Mouse (Mus musculus) large intestine, adult 2 months (tissue): ENCODE results near the gene Ccnt2. TPM values are rescaled to one million over a fixed set of nuclear protein-coding genes. Genes with fewer than 3 reads are reported as not detected.

Experiments
- polyA plus RNA-seq: library from polyadenylated mRNA; depleted of rRNA; stranded (reverse); fragments of >200 nt; gene quantifications from 2 replicates; pipeline ENCODE4 v1.2.3, GENCODE M21; 2012; rRNA removed

Ccnt2 gene
- polyA plus RNA-seq, 1 experiment, result 8.4 TPM

Other genes starting within 250 kb of the Ccnt2 start
- 0.25 and 0.74 TPM in 2 replicates for gene Tmem163, start 94.6 kb upstream of the Ccnt2 start, polyA plus RNA-seq
- not detected in 2 replicates for gene Acmsd, start 44.8 kb upstream of the Ccnt2 start, polyA plus RNA-seq
- 0.06 and 0.08 TPM in 2 replicates for gene Map3k19, start 80.9 kb downstream of the Ccnt2 start, polyA plus RNA-seq
- gene Rab3gap1, start 94.6 kb downstream of the Ccnt2 start, polyA plus RNA-seq, result 14.6 and 15.9 TPM in 2 replicates